Mouse (Mus musculus) neural tube, embryonic 13.5 days (tissue): ENCODE measurements around the gene Pappa2. TPM values are rescaled to one million over a fixed set of nuclear protein-coding genes. Genes with fewer than 3 reads are reported as not detected.

ENCODE experiments used
- ATAC-seq: fragments of 200-750 bp; cut with Nextera tagmentation; 2 replicates; pipeline ENCODE4 v1.8.0; 2017; ENCODE audit warnings: low read depth, mild to moderate bottlenecking, moderate TSS enrichment, moderate library complexity
- H3K27ac ChIP-seq: fragments of 300-500 bp; sonication (generic); replicated peaks from 2 replicates; pipeline ENCODE4 v1.5.1; 2015; ENCODE audit warnings: moderate library complexity, mild to moderate bottlenecking, inconsistent platforms
- H3K27me3 ChIP-seq: fragments of 300-500 bp; sonication (generic); 2 replicates; pipeline ENCODE4 v1.6.1; 2015; ENCODE audit warnings: mild to moderate bottlenecking, inconsistent platforms
- H3K36me3 ChIP-seq: fragments of 300-500 bp; sonication (generic); 2 replicates; pipeline ENCODE4 v1.6.1; 2015; ENCODE audit warnings: mild to moderate bottlenecking, inconsistent platforms
- H3K4me1 ChIP-seq: fragments of 300-500 bp; sonication (generic); replicated peaks from 2 replicates; pipeline ENCODE4 v1.6.1; 2015; ENCODE audit warnings: inconsistent platforms
- H3K4me2 ChIP-seq: fragments of 300-500 bp; sonication (generic); 2 replicates; pipeline ENCODE4 v1.6.1; 2015; ENCODE audit warnings: inconsistent platforms, mild to moderate bottlenecking, moderate library complexity
- H3K4me3 ChIP-seq: fragments of 300-500 bp; sonication (generic); 2 replicates; pipeline ENCODE4 v1.5.1; 2015; ENCODE audit warnings: mild to moderate bottlenecking, inconsistent platforms
- H3K9ac ChIP-seq: fragments of 300-500 bp; sonication (generic); 2 replicates; pipeline ENCODE4 v1.6.1; 2015; ENCODE audit warnings: moderate library complexity, mild to moderate bottlenecking, inconsistent platforms
- H3K9me3 ChIP-seq: fragments of 300-500 bp; sonication (generic); 2 replicates; pipeline ENCODE4 v1.6.1; 2016; ENCODE audit warnings: inconsistent platforms
- WGBS: fragments of 180-500 bp; shearing (Covaris S2); methylation state at CpG from one replicate; pipeline ENCODE4 v1.1.7; 2015; 5-methylcytosine and 5-hydroxymethylcytosine counted together
- polyA plus RNA-seq: library from polyadenylated mRNA; unstranded; fragments of >200 nt; fragmentation: Nextera tagmentation; extraction: Ambion mirVana; gene quantifications from 2 replicates; pipeline ENCODE4 v1.2.1, GENCODE M21; 2015

Pappa2 gene
- polyA plus RNA-seq, 1 experiment from 2014 or later = 1.2 TPM

- no peak overlapping the region for H3K9ac ChIP-seq
- 96% methylated on average over 2 of the region's 2 CpGs for WGBS
- no peaks in the 10 kb centered on the region for H3K9me3 ChIP-seq
- no peaks in the 10 kb centered on the region for H3K27me3 ChIP-seq
- no peak overlapping the region for H3K4me2 ChIP-seq
- no peaks in the 10 kb centered on the region for H3K4me1 ChIP-seq
- H3K36me3 ChIP-seq = no peaks in the 10 kb centered on the region
- ATAC-seq = no peak
- no peak overlapping the region for H3K4me3 ChIP-seq
- H3K27ac ChIP-seq = no peak overlapping the region
These were observed 160.6 kb downstream of the Pappa2 start for GRCm38 (mm10) chr1:158819676-158820075.

GRCm38 (mm10) chr1:158816479-158816878 lies 163.8 kb downstream of the Pappa2 start:
- Histone ChIP-seq H3K36me3 (no peaks in the 10 kb centered on the region), H3K27ac (no peak overlapping the region), H3K4me2 (no peak overlapping the region), H3K4me1 (no peaks in the 10 kb centered on the region), H3K9me3 (no peaks in the 10 kb centered on the region), H3K9ac (no peak overlapping the region), H3K27me3 (no peaks in the 10 kb centered on the region), H3K4me3 (no peak overlapping the region)
- WGBS = 90% methylated on average over 3 of the region's 3 CpGs
- no peak for ATAC-seq

GRCm38 (mm10) chr1:158811887-158812286 lies 168.4 kb downstream of the Pappa2 start:
- H3K27me3 ChIP-seq = no peaks in the 10 kb centered on the region
- no peak overlapping the region for H3K4me3 ChIP-seq
- WGBS = 66% methylated on average over 3 of the region's 3 CpGs
- no peak overlapping the region for H3K9ac ChIP-seq
- no peaks in the 10 kb centered on the region for H3K9me3 ChIP-seq
- no peaks in the 10 kb centered on the region for H3K36me3 ChIP-seq
- no peak overlapping the region for H3K4me2 ChIP-seq
- no peak for ATAC-seq
- no peaks in the 10 kb centered on the region for H3K4me1 ChIP-seq
- no peak overlapping the region for H3K27ac ChIP-seq

GRCm38 (mm10) chr1:158775486-158775885 lies 204.8 kb downstream of the Pappa2 start:
- WGBS = 91% methylated on average over 5 of the region's 5 CpGs
- H3K9ac ChIP-seq = no peak overlapping the region
- no peak overlapping the region for H3K4me3 ChIP-seq

GRCm38 (mm10) chr1:158773102-158773501 lies 207.2 kb downstream of the Pappa2 start:
- Histone ChIP-seq H3K4me2 (no peak overlapping the region), H3K4me3 (no peak overlapping the region), H3K4me1 (no peaks in the 10 kb centered on the region), H3K27ac (no peak overlapping the region), H3K9me3 (no peaks in the 10 kb centered on the region), H3K27me3 (no peaks in the 10 kb centered on the region), H3K36me3 (no peaks in the 10 kb centered on the region), H3K9ac (no peak overlapping the region)
- no peak for ATAC-seq

More at GRCm38 (mm10) chr1:158775486-158775885, 204.8 kb downstream of the Pappa2 start:
- no peak overlapping the region for H3K27ac ChIP-seq
- H3K4me2 ChIP-seq = no peak overlapping the region
- no peaks in the 10 kb centered on the region for H3K27me3 ChIP-seq
- no peaks in the 10 kb centered on the region for H3K4me1 ChIP-seq
- ATAC-seq = no peak
- H3K36me3 ChIP-seq = no peaks in the 10 kb centered on the region
- H3K9me3 ChIP-seq = no peaks in the 10 kb centered on the region

GRCm38 (mm10) chr1:158770756-158771155 lies 209.5 kb downstream of the Pappa2 start:
- no peaks in the 10 kb centered on the region for H3K36me3 ChIP-seq
- H3K9ac ChIP-seq = no peak overlapping the region
- no peaks in the 10 kb centered on the region for H3K4me1 ChIP-seq
- H3K27ac ChIP-seq = no peak overlapping the region
- WGBS = 89% methylated on average over 4 of the region's 4 CpGs
- no peak overlapping the region for H3K4me2 ChIP-seq
- no peak overlapping the region for H3K4me3 ChIP-seq
- no peaks in the 10 kb centered on the region for H3K27me3 ChIP-seq
- no peaks in the 10 kb centered on the region for H3K9me3 ChIP-seq
- no peak for ATAC-seq

- Histone ChIP-seq H3K27me3 (no peaks in the 10 kb centered on the region), H3K9ac (no peak overlapping the region), H3K9me3 (no peaks in the 10 kb centered on the region), H3K4me1 (no peaks in the 10 kb centered on the region), H3K4me2 (no peak overlapping the region), H3K4me3 (no peak overlapping the region), H3K27ac (no peak overlapping the region), H3K36me3 (no peaks in the 10 kb centered on the region)
- WGBS = 84% methylated on average over 7 of the region's 7 CpGs
- ATAC-seq = no peak
These were observed 210.1 kb downstream of the Pappa2 start for GRCm38 (mm10) chr1:158770036-158770655.

- H3K4me3 ChIP-seq = no peak overlapping the region
- H3K27ac ChIP-seq = no peak overlapping the region
- H3K4me2 ChIP-seq = no peak overlapping the region
- WGBS = 71% methylated on average over 2 of the region's 2 CpGs
- no peak overlapping the region for H3K9ac ChIP-seq
- no peaks in the 10 kb centered on the region for H3K4me1 ChIP-seq
- ATAC-seq = no peak
- H3K36me3 ChIP-seq = no peaks in the 10 kb centered on the region
- no peaks in the 10 kb centered on the region for H3K27me3 ChIP-seq
- H3K9me3 ChIP-seq = no peaks in the 10 kb centered on the region
These were observed 214.4 kb downstream of the Pappa2 start for GRCm38 (mm10) chr1:158765842-158766241.

- ATAC-seq = no peak
- Histone ChIP-seq H3K4me2 (no peak overlapping the region), H3K9me3 (no peaks in the 10 kb centered on the region), H3K4me1 (no peaks in the 10 kb centered on the region), H3K27ac (no peak overlapping the region), H3K27me3 (no peaks in the 10 kb centered on the region), H3K36me3 (no peaks in the 10 kb centered on the region), H3K4me3 (no peak overlapping the region), H3K9ac (no peak overlapping the region)
- WGBS = 78% methylated on average over 6 of the region's 6 CpGs
These were observed 215.6 kb downstream of the Pappa2 start for GRCm38 (mm10) chr1:158764727-158765126.

GRCm38 (mm10) chr1:158764211-158764610 lies 216.1 kb downstream of the Pappa2 start:
- Histone ChIP-seq H3K27me3 (no peaks in the 10 kb centered on the region), H3K36me3 (no peaks in the 10 kb centered on the region), H3K27ac (no peak overlapping the region), H3K9me3 (no peaks in the 10 kb centered on the region), H3K4me1 (no peaks in the 10 kb centered on the region), H3K4me2 (no peak overlapping the region), H3K4me3 (no peak overlapping the region), H3K9ac (no peak overlapping the region)
- ATAC-seq = no peak

- Histone ChIP-seq H3K27me3 (no peaks in the 10 kb centered on the region), H3K4me3 (no peak overlapping the region), H3K9me3 (no peaks in the 10 kb centered on the region), H3K4me2 (no peak overlapping the region), H3K36me3 (no peaks in the 10 kb centered on the region), H3K4me1 (no peaks in the 10 kb centered on the region), H3K27ac (no peak overlapping the region), H3K9ac (no peak overlapping the region)
- no peak for ATAC-seq
- 76% methylated on average over 10 of the region's 10 CpGs for WGBS
These were observed 231.8 kb downstream of the Pappa2 start for GRCm38 (mm10) chr1:158748356-158749096.

- Histone ChIP-seq H3K4me2 (no peak overlapping the region), H3K27me3 (no peaks in the 10 kb centered on the region), H3K9ac (no peak overlapping the region), H3K4me1 (no peaks in the 10 kb centered on the region), H3K27ac (no peak overlapping the region), H3K36me3 (no peaks in the 10 kb centered on the region), H3K9me3 (no peaks in the 10 kb centered on the region), H3K4me3 (no peak overlapping the region)
- ATAC-seq = no peak
- 62% methylated on average over 5 of the region's 5 CpGs for WGBS
These were observed 238.8 kb downstream of the Pappa2 start for GRCm38 (mm10) chr1:158741449-158741848.

GRCm38 (mm10) chr1:158740949-158741348 lies 239.3 kb downstream of the Pappa2 start:
- Histone ChIP-seq H3K27me3 (no peaks in the 10 kb centered on the region), H3K9ac (no peak overlapping the region), H3K27ac (no peak overlapping the region), H3K36me3 (no peaks in the 10 kb centered on the region), H3K4me1 (no peaks in the 10 kb centered on the region), H3K4me2 (no peak overlapping the region), H3K9me3 (no peaks in the 10 kb centered on the region), H3K4me3 (no peak overlapping the region)
- 79% methylated on average over 5 of the region's 5 CpGs for WGBS
- no peak for ATAC-seq
